Comparison of ENCODE assay signal across 8 mouse cellular contexts in the genomic region with DNA sequence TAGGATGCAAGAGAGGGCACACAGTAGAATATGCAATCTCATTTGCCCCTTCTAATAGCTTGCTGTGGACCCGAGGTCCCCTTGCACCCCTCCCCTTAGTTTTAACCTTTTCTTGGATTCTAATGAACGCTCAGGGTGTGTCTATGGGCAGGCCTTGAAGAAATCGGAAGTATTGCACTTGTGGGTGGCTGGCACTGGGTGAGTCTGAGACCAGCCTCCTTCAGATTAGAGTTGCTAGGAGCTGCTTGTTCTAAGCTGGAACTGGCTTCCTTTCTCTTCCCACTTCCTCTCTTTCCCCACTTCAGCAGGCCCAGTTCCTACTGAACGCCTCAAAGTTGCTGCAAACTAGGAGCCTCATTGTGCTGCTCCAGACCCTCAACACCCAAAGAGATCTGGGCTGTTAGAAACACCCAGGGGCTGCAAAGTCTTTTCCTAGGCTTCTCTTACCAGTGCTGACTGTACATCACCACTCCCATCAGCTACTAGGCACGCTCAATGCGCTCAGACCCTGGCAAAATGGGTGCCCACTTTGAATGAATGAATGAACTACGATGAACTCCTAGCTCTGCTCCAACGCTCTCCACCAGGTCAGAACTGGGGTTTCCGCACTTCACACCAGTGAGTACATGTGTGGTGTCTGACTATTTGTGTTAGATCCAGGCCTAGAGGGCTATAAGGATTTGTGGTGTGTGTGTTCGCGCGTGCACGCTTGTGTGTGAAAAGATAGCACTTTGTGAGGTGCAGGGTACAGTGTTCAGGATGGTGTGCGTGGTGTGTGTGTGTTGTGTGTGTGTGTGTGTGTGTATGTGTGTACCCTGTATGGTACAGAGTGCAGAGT. TPM values are rescaled to one million over a fixed set of nuclear protein-coding genes. Genes with fewer than 3 reads are reported as not detected.
DNase-seq lines count a peak whose midpoint lies in the region; ATAC-seq and TF ChIP-seq lines count a peak whose summit lies in the region.

No protein-coding gene starts in this region.

- H3K27me3 ChIP-seq in heart, embryonic 10.5 days (ENCODE audit: insufficient read depth, poor library complexity, severe bottlenecking) = peaks cover 9% of the 10 kb centered on the region; the same call in 1 of the 2 replicates
- H3K27me3 ChIP-seq in intestine, embryonic 14.5 days (replicated peaks; ENCODE audit: control insufficient read depth, insufficient read depth, low read length) = no peaks in the 10 kb centered on the region
- peaks cover 39% of the 10 kb centered on the region for H3K27me3 ChIP-seq in midbrain, embryonic 13.5 days

- DNase-seq in heart, embryonic 10.5 days (ENCODE audit: low spot score) = no peak
- no peak for DNase-seq in heart, postnatal 10 days
- peak; percentile 53 for DNase-seq in intestine, embryonic 14.5 days (ENCODE audit: low spot score)
- no peak for DNase-seq in cerebellum, adult 8-10 months
- DNase-seq in thymus, postnatal 36 days = no peak
- DNase-seq in layer of hippocampus, postnatal 25 days (ENCODE audit: extremely low spot score in 1 of 2, low spot score in 1 of 2) = no peak

- peak overlapping the region; percentile 94 for H3K9ac ChIP-seq in intestine, embryonic 14.5 days (ENCODE audit: low read length)
- H3K9ac ChIP-seq in midbrain, embryonic 13.5 days (replicated peaks) = no peak overlapping the region

- ATAC-seq in intestine, embryonic 14.5 days (replicated peaks; ENCODE audit: low FRiP score, low TSS enrichment, low read depth) = no peak
- peak; percentile 9 for ATAC-seq in midbrain, embryonic 13.5 days

- H3K4me3 ChIP-seq in heart, embryonic 10.5 days = peak overlapping the region; percentile 83
- H3K4me3 ChIP-seq in cortical plate, adult 2 months (ENCODE audit: insufficient read depth, low read length) = peak overlapping the region; percentile 39
- H3K4me3 ChIP-seq in intestine, embryonic 14.5 days (ENCODE audit: low read depth, low read length) = peak overlapping the region; percentile 75
- H3K4me3 ChIP-seq in midbrain, embryonic 13.5 days (replicated peaks) = peak overlapping the region; percentile 61

- intact Hi-C loops in heart, postnatal 10 days (cut with DNase I) = loop anchor here (5.0 kb wide), 2 partner anchors 58 to 103 kb away; no protein-coding TSS in a partner anchor

- peaks cover 35% of the 10 kb centered on the region for H3K4me1 ChIP-seq in heart, embryonic 10.5 days
- no peaks in the 10 kb centered on the region for H3K4me1 ChIP-seq in cortical plate, adult 2 months (ENCODE audit: control insufficient read depth, insufficient read depth, low read length)
- peaks cover 24% of the 10 kb centered on the region for H3K4me1 ChIP-seq in intestine, embryonic 14.5 days (replicated peaks; ENCODE audit: control insufficient read depth, insufficient read depth, low read length)
- H3K4me1 ChIP-seq in midbrain, embryonic 13.5 days (replicated peaks) = peaks cover 18% of the 10 kb centered on the region

- H3K36me3 ChIP-seq in heart, embryonic 10.5 days = no peaks in the 10 kb centered on the region
- no peaks in the 10 kb centered on the region for H3K36me3 ChIP-seq in intestine, embryonic 14.5 days (ENCODE audit: control insufficient read depth, insufficient read depth, low read length)
- H3K36me3 ChIP-seq in midbrain, embryonic 13.5 days = no peaks in the 10 kb centered on the region

- TF ChIP-seq CTCF in cortical plate, adult 2 months (IDR thresholded peaks at IDR 0.05; ENCODE audit: extremely low read depth, insufficient read depth, low read length) = no peak

- no peak for TF ChIP-seq POLR2A in cortical plate, adult 2 months (IDR thresholded peaks at IDR 0.05; ENCODE audit: extremely low read depth, insufficient read depth, low read length)

- H3K4me2 ChIP-seq in intestine, embryonic 14.5 days (ENCODE audit: low read length) = peak overlapping the region; percentile 70
- H3K4me2 ChIP-seq in midbrain, embryonic 13.5 days (replicated peaks) = peak overlapping the region; percentile 94

- no peaks in the 10 kb centered on the region for H3K9me3 ChIP-seq in heart, embryonic 10.5 days
- no peaks in the 10 kb centered on the region for H3K9me3 ChIP-seq in intestine, embryonic 14.5 days (ENCODE audit: control insufficient read depth, low read length)
- H3K9me3 ChIP-seq in midbrain, embryonic 13.5 days = no peaks in the 10 kb centered on the region

- 87% methylated on average over 14 of the region's 14 CpGs for WGBS in heart, embryonic 10.5 days
- 90% methylated on average over 14 of the region's 14 CpGs for WGBS in intestine, embryonic 14.5 days
- WGBS in midbrain, embryonic 13.5 days = 92% methylated on average over 14 of the region's 14 CpGs

- peak overlapping the region; percentile 96 for H3K27ac ChIP-seq in heart, embryonic 10.5 days
- H3K27ac ChIP-seq in cortical plate, adult 2 months (ENCODE audit: insufficient read depth, low read length) = 0 out of 2 replicates have a peak overlapping the region, but pooled peaks have one; percentile 53
- no peak overlapping the region; the same call in 1 of the 2 replicates for H3K27ac ChIP-seq in intestine, embryonic 14.5 days (ENCODE audit: low read depth)
- H3K27ac ChIP-seq in midbrain, embryonic 13.5 days = no peak overlapping the region

RNA-seq across cellular contexts. Expression of a gene that starts 0.8 kb away (rescaled TPM):
- polyA plus RNA-seq in heart, embryonic 10.5 days (2016; fragmentation: Nextera tagmentation; extraction: Ambion mirVana) = 24.7 and 25.6 TPM in 2 replicates
- total RNA-seq in heart, postnatal 10 days (2021) = 10 to 100 TPM; 46.8 to 47.5 TPM
- polyA plus RNA-seq in cortical plate, adult 2 months (2012; rRNA removed) = 13.0 and 14.3 TPM in 2 replicates
- 37.9 and 41.4 TPM in 2 replicates for polyA plus RNA-seq in intestine, embryonic 14.5 days (2014; fragmentation: Nextera tagmentation; extraction: Ambion mirVana)
- 6.7 and 7.3 TPM in 2 replicates for polyA plus RNA-seq in midbrain, embryonic 13.5 days (2015; fragmentation: Nextera tagmentation; extraction: Ambion mirVana)
- 10 to 100 TPM; 24.6 TPM for total RNA-seq in layer of hippocampus, postnatal 25 days (2021)

Comparison
In these comparisons a context has a peak if more than half of its experiments do, and no peak if none do; other contexts are left out.
1. H3K27ac ChIP-seq: peak in heart, embryonic 10.5 days (single experiment) and cortical plate, adult 2 months (single experiment); none in intestine, embryonic 14.5 days (single experiment) and midbrain, embryonic 13.5 days (single experiment).
2. Peak in every context shown above with its lines, with median percentiles within 50 percentile points of each other: H3K4me3 ChIP-seq.